Mouse (Mus musculus) heart, adult 2 months (tissue): ENCODE results near the gene Pcolce.

Experiments
- CTCF ChIP-seq: fragments of 200-600 bp; IDR thresholded peaks from 2 replicates; pipeline ENCODE4 v1.8.1; 2022; ENCODE audit warnings: antibody characterized with exemption, mild to moderate bottlenecking, moderate library complexity
- POLR2A ChIP-seq: fragments of 200-500 bp; IDR thresholded peaks from 2 replicates; pipeline ENCODE4 v1.6.1; 2011; ENCODE audit warnings: mild to moderate bottlenecking, low read depth, low read length, control low read depth; ENCODE audit not compliant: insufficient read depth

DNA sequence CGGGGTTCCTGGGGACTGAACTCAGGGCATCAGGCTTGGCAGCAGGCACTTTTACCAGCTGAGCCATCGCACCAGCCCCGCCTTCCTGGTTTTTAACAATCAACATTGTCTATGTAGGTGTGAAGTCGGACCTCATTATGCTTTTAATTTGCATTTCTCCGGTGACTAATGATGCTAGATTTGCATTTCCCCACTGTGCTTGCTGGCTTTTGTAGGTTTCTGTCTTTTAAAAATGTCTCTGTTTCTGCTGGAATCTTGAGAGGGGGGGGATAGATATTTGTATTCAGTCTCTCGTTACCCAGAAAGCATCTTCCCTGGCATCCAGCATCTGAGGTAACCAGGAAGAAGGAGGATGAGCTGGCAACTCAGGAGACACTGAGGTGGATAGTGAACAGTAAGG is 52.0 kb downstream of the Pcolce start:
- TF ChIP-seq CTCF (no peak), POLR2A (no peak)
